In the genomic region with DNA sequence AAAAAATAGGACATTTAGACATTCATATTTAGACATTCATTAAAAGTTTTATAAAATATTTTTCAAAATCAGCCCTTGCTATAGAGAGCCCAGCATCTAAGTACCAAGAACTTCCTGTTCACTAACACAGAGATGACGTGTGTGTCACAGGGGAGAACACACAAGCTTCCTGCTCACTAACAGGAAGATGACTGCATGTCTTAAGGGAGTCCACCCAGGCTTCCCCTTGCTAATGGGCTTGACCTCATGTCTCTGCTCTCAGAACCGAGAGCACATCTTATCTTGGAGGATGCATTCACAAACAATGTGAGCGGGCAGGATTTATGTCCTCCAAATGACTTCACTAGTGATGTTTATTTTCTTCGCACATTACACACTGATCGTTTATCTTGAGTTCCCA, we compare ENCODE assay signal across 10 mouse cellular contexts.
DNase-seq lines count a peak whose midpoint lies in the region; ATAC-seq and TF ChIP-seq lines count a peak whose summit lies in the region.
"Had no signal": no experiment of that assay in that cellular context is flagged by ENCODE, and none has a peak within 500 bp of the region (broad histone marks: within the 10 kb centered on the region; RNA-seq: fewer than 3 reads in every experiment).

No protein-coding gene starts in this region.

- H3K4me1 ChIP-seq in lung, embryonic 14.5 days (ENCODE audit: insufficient read depth) = no peaks in the 10 kb centered on the region
- H3K4me1 ChIP-seq: neural tube, embryonic 12.5 days had no signal

- TF ChIP-seq CTCF in lung, embryonic 14.5 days (IDR thresholded peaks at IDR 0.05; ENCODE audit: low read depth) = no peak

- peak; percentile 59 for DNase-seq in 416B (ENCODE audit: low read depth)
- peak; percentile 46 for DNase-seq in CD4-positive, CD25-positive, alpha-beta regulatory T cell, adult 2 months (ENCODE audit: low read depth, low spot score)
- peak; percentile 15 to 37 for DNase-seq in heart, postnatal 14 days
- peak; percentile 70 for DNase-seq in lung, embryonic 14.5 days
- DNase-seq in urinary bladder, postnatal 36 days (ENCODE audit: low spot score in 2 of 2) = no peak
- DNase-seq in urinary bladder, adult 2 months (ENCODE audit: low spot score) = no peak
- DNase-seq: cerebellum, postnatal 14 days had no signal

- no peaks in the 10 kb centered on the region for H3K27me3 ChIP-seq in lung, embryonic 14.5 days (ENCODE audit: insufficient read depth, low read length)
- H3K27me3 ChIP-seq: neural tube, embryonic 12.5 days had no signal

- no peak overlapping the region for H3K27ac ChIP-seq in lung, embryonic 14.5 days (ENCODE audit: low read depth)
- H3K27ac ChIP-seq: neural tube, embryonic 12.5 days had no signal

- no peak overlapping the region for H3K4me2 ChIP-seq in lung, embryonic 14.5 days
- H3K4me2 ChIP-seq: neural tube, embryonic 12.5 days had no signal

- no peaks in the 10 kb centered on the region for H3K9me3 ChIP-seq in lung, embryonic 14.5 days (ENCODE audit: low read depth, low read length)
- H3K9me3 ChIP-seq: neural tube, embryonic 12.5 days had no signal

- H3K36me3 ChIP-seq in lung, embryonic 14.5 days (ENCODE audit: insufficient read depth) = no peaks in the 10 kb centered on the region
- H3K36me3 ChIP-seq: neural tube, embryonic 12.5 days had no signal

- intact Hi-C loops in heart, postnatal 14 days (cut with DNase I) = no loop called here

- WGBS in lung, embryonic 14.5 days = 25% methylated on average over 5 of the region's 5 CpGs

- no peak overlapping the region for H3K9ac ChIP-seq in lung, embryonic 14.5 days
- H3K9ac ChIP-seq: neural tube, embryonic 12.5 days had no signal

- H3K4me3 ChIP-seq in lung, embryonic 14.5 days (ENCODE audit: low read depth, low read length) = no peak overlapping the region
- H3K4me3 ChIP-seq: neural tube, embryonic 12.5 days had no signal

- ATAC-seq in lung, embryonic 14.5 days (ENCODE audit: insufficient read depth) = peak; percentile 75; the same call in 1 of the 2 replicates
- no peak for ATAC-seq in granulocyte monocyte progenitor cell, adult 5-6 weeks (replicated peaks; ENCODE audit: poor library complexity, severe bottlenecking)
- no peak for ATAC-seq in megakaryocyte-erythroid progenitor cell, adult 5-6 weeks (replicated peaks; ENCODE audit: low FRiP score, low TSS enrichment, poor library complexity, severe bottlenecking)

Comparison
In these comparisons a context has a peak if more than half of its experiments do, and no peak if none do; other contexts are left out.
1. DNase-seq: peak in 416B (single experiment), CD4-positive, CD25-positive, alpha-beta regulatory T cell, adult 2 months (single experiment), heart, postnatal 14 days (2 of 2) and lung, embryonic 14.5 days (single experiment); none in urinary bladder, postnatal 36 days (0 of 2) and urinary bladder, adult 2 months (single experiment).